Mouse (Mus musculus): ENCODE results near the gene Wdr81.

Wdr81 gene

GRCm38 (mm10) chr11:75429019-75429705, 25.4 kb downstream of the Wdr81 start:
- no peak for DNase-seq

- DNase-seq, result no peak
These were observed 30.1 kb downstream of the Wdr81 start for GRCm38 (mm10) chr11:75424459-75424858.

GRCm38 (mm10) chr11:75424033-75424432, 30.5 kb downstream of the Wdr81 start:
- no peak for DNase-seq

- no peak for DNase-seq
These were observed 31.4 kb downstream of the Wdr81 start for GRCm38 (mm10) chr11:75423091-75423490.

GRCm38 (mm10) chr11:75422013-75422792, 32.3 kb downstream of the Wdr81 start, which contains the start of gene Serpinf1:
TSS of gene Serpinf1 (minus strand) at chr11:75422701.
- DNase-seq, result no peak

- DNase-seq, result no peak
These were observed 33.0 kb downstream of the Wdr81 start for GRCm38 (mm10) chr11:75421375-75422012.

- no peak for DNase-seq
These were observed 33.6 kb downstream of the Wdr81 start for GRCm38 (mm10) chr11:75420810-75421374.

- no peak for DNase-seq
These were observed 34.5 kb downstream of the Wdr81 start for GRCm38 (mm10) chr11:75420037-75420436.

GRCm38 (mm10) chr11:75415994-75416393, 38.5 kb downstream of the Wdr81 start:
- no peak for DNase-seq

GRCm38 (mm10) chr11:75415096-75415495, 39.4 kb downstream of the Wdr81 start:
- DNase-seq, result no peak

GRCm38 (mm10) chr11:75410591-75410990, 43.9 kb downstream of the Wdr81 start:
- DNase-seq, result no peak

GRCm38 (mm10) chr11:75409679-75410575, 44.6 kb downstream of the Wdr81 start:
- peak; percentile 67 for DNase-seq

- peak; percentile 53 for DNase-seq
These were observed 47.7 kb downstream of the Wdr81 start for GRCm38 (mm10) chr11:75406865-75407264.

GRCm38 (mm10) chr11:75406104-75406503, 48.4 kb downstream of the Wdr81 start:
- DNase-seq, result no peak

GRCm38 (mm10) chr11:75404801-75405200, 49.7 kb downstream of the Wdr81 start:
- no peak for DNase-seq

- no peak for DNase-seq
These were observed 51.0 kb downstream of the Wdr81 start for GRCm38 (mm10) chr11:75403301-75404052.

GRCm38 (mm10) chr11:75402271-75402690, 52.2 kb downstream of the Wdr81 start:
- DNase-seq, result peak; percentile 82

- no peak for DNase-seq
These were observed 54.4 kb downstream of the Wdr81 start for GRCm38 (mm10) chr11:75400099-75400498.

- DNase-seq, result no peak
These were observed 55.1 kb downstream of the Wdr81 start for GRCm38 (mm10) chr11:75399411-75399841.

- DNase-seq, result no peak
These were observed 57.1 kb downstream of the Wdr81 start for GRCm38 (mm10) chr11:75397452-75397851.

- DNase-seq, result no peak
These were observed 58.9 kb downstream of the Wdr81 start for GRCm38 (mm10) chr11:75395611-75396010.

Measured in kidney, postnatal 14 days (tissue).